In genomic region chr6:137612071-137612547, GRCm38 (mm10) we compare ENCODE assay signal across 11 mouse cellular contexts. TPM values are rescaled to one million over a fixed set of nuclear protein-coding genes. Genes with fewer than 3 reads are reported as not detected.
DNase-seq lines count a peak whose midpoint lies in the region; ATAC-seq and TF ChIP-seq lines count a peak whose summit lies in the region.
"Had no signal": no experiment of that assay in that cellular context is flagged by ENCODE, and none has a peak within 500 bp of the region (broad histone marks: within the 10 kb centered on the region; RNA-seq: fewer than 3 reads in every experiment).

No protein-coding gene starts in this region.

- no peak overlapping the region for H3K9ac ChIP-seq in liver, adult 2 months (ENCODE audit: low read depth, low read length)
- H3K9ac ChIP-seq in liver, embryonic 11.5 days (ENCODE audit: low read depth, low read length) = no peak overlapping the region
- no peak overlapping the region for H3K9ac ChIP-seq in intestine, postnatal 0 days (ENCODE audit: low read depth, low read length)
- no peak overlapping the region for H3K9ac ChIP-seq in stomach, embryonic 15.5 days
- H3K9ac ChIP-seq: embryonic facial prominence, embryonic 15.5 days; neural tube, embryonic 15.5 days had no signal

- H3K4me1 ChIP-seq in liver, adult 2 months (ENCODE audit: control insufficient read depth, insufficient read depth, low read length) = no peaks in the 10 kb centered on the region
- no peaks in the 10 kb centered on the region for H3K4me1 ChIP-seq in liver, embryonic 11.5 days (replicated peaks; ENCODE audit: control insufficient read depth, insufficient read depth, low read length)
- no peaks in the 10 kb centered on the region for H3K4me1 ChIP-seq in intestine, postnatal 0 days (replicated peaks; ENCODE audit: control insufficient read depth, insufficient read depth, low read length)
- 0 out of 2 replicates have a peak, but pooled peaks cover 9% of the 10 kb centered on the region for H3K4me1 ChIP-seq in stomach, embryonic 15.5 days
- peaks cover 9% of the 10 kb centered on the region for H3K4me1 ChIP-seq in embryonic facial prominence, embryonic 10.5 days
- H3K4me1 ChIP-seq: neural tube, embryonic 15.5 days had no signal

- H3K4me3 ChIP-seq in liver, adult 2 months (ENCODE audit: insufficient read depth, low read depth, low read length) = no peak overlapping the region
- no peak overlapping the region for H3K4me3 ChIP-seq in liver, embryonic 11.5 days (ENCODE audit: low read depth, low read length)
- no peak overlapping the region for H3K4me3 ChIP-seq in intestine, postnatal 0 days (ENCODE audit: low read depth, low read length)
- no peak overlapping the region for H3K4me3 ChIP-seq in stomach, embryonic 15.5 days (replicated peaks)
- no peak overlapping the region for H3K4me3 ChIP-seq in embryonic facial prominence, embryonic 10.5 days
- H3K4me3 ChIP-seq: embryonic facial prominence, embryonic 15.5 days; neural tube, embryonic 15.5 days had no signal

- TF ChIP-seq POLR2A in liver, adult 2 months (IDR thresholded peaks at IDR 0.05; ENCODE audit: extremely low read depth, insufficient read depth, low read length) = no peak

- TF ChIP-seq CTCF in liver, adult 2 months (IDR thresholded peaks at IDR 0.05; ENCODE audit: low read depth, low read length) = no peak
- no peak for TF ChIP-seq CTCF in intestine, postnatal 0 days (IDR thresholded peaks at IDR 0.05; ENCODE audit: low read depth)

- peak; percentile 62 for DNase-seq in adrenal gland, postnatal 10 days
- DNase-seq in adrenal gland, adult 2 months = no peak
- peak; percentile 45 for DNase-seq in liver, adult 2 months (ENCODE audit: extremely low read depth, low read depth, low spot score)
- no peak for DNase-seq in liver, embryonic 11.5 days (ENCODE audit: low spot score)
- no peak for DNase-seq in embryonic facial prominence, embryonic 10.5 days (ENCODE audit: low spot score)
- DNase-seq in gastrocnemius, adult 8-10 months (ENCODE audit: low spot score in 2 of 2) = no peak
- DNase-seq: gastrocnemius, postnatal 25 days had no signal

- no peak overlapping the region for H3K27ac ChIP-seq in liver, adult 2 months (replicated peaks; ENCODE audit: insufficient read depth, low read depth, low read length)
- no peak overlapping the region for H3K27ac ChIP-seq in liver, embryonic 11.5 days (ENCODE audit: low read depth, low read length)
- no peak overlapping the region for H3K27ac ChIP-seq in intestine, postnatal 0 days (ENCODE audit: low read depth, low read length)
- H3K27ac ChIP-seq in stomach, embryonic 15.5 days = peak overlapping the region; percentile 52; the same call in 1 of the 2 replicates
- no peak overlapping the region for H3K27ac ChIP-seq in embryonic facial prominence, embryonic 10.5 days (replicated peaks)
- H3K27ac ChIP-seq: embryonic facial prominence, embryonic 15.5 days; neural tube, embryonic 15.5 days had no signal

- H3K36me3 ChIP-seq in liver, adult 2 months (ENCODE audit: control insufficient read depth, insufficient read depth, low read length) = no peaks in the 10 kb centered on the region
- H3K36me3 ChIP-seq in liver, embryonic 11.5 days (ENCODE audit: control insufficient read depth, insufficient read depth, low read length) = no peaks in the 10 kb centered on the region
- no peaks in the 10 kb centered on the region for H3K36me3 ChIP-seq in intestine, postnatal 0 days (ENCODE audit: control insufficient read depth, insufficient read depth)
- H3K36me3 ChIP-seq in stomach, embryonic 15.5 days = 0 out of 2 replicates have a peak, but pooled peaks cover 4% of the 10 kb centered on the region
- no peaks in the 10 kb centered on the region for H3K36me3 ChIP-seq in embryonic facial prominence, embryonic 10.5 days (replicated peaks)
- H3K36me3 ChIP-seq: embryonic facial prominence, embryonic 15.5 days; neural tube, embryonic 15.5 days had no signal

- no peaks in the 10 kb centered on the region for H3K9me3 ChIP-seq in liver, embryonic 11.5 days (ENCODE audit: control insufficient read depth, low read length)
- no peaks in the 10 kb centered on the region for H3K9me3 ChIP-seq in intestine, postnatal 0 days (ENCODE audit: control insufficient read depth)
- no peaks in the 10 kb centered on the region for H3K9me3 ChIP-seq in stomach, embryonic 15.5 days
- no peaks in the 10 kb centered on the region for H3K9me3 ChIP-seq in embryonic facial prominence, embryonic 10.5 days
- H3K9me3 ChIP-seq: embryonic facial prominence, embryonic 15.5 days; neural tube, embryonic 15.5 days had no signal

- 16% methylated on average over 2 of the region's 2 CpGs for WGBS in liver, adult 2 months
- WGBS in liver, embryonic 11.5 days = 71% methylated on average over 2 of the region's 2 CpGs
- 39% methylated on average over 2 of the region's 2 CpGs for WGBS in intestine, postnatal 0 days
- 48% methylated on average over 2 of the region's 2 CpGs for WGBS in stomach, embryonic 15.5 days
- WGBS in embryonic facial prominence, embryonic 10.5 days = 85% methylated on average over 2 of the region's 2 CpGs

- ATAC-seq in liver, embryonic 11.5 days (replicated peaks; ENCODE audit: low FRiP score) = no peak
- peak; percentile 82 for ATAC-seq in intestine, postnatal 0 days
- peak; percentile 90 for ATAC-seq in stomach, embryonic 15.5 days (ENCODE audit: insufficient read depth, low FRiP score, low read depth)

- H3K4me2 ChIP-seq in liver, embryonic 11.5 days = no peak overlapping the region
- no peak overlapping the region for H3K4me2 ChIP-seq in intestine, postnatal 0 days (replicated peaks; ENCODE audit: low read depth)
- no peak overlapping the region for H3K4me2 ChIP-seq in stomach, embryonic 15.5 days
- H3K4me2 ChIP-seq: embryonic facial prominence, embryonic 15.5 days; neural tube, embryonic 15.5 days had no signal

- H3K79me2 ChIP-seq in liver, adult 2 months (ENCODE audit: control insufficient read depth, insufficient read depth, low read length) = no peaks in the 10 kb centered on the region

- H3K27me3 ChIP-seq in liver, adult 2 months (ENCODE audit: control insufficient read depth, insufficient read depth, low read length) = no peaks in the 10 kb centered on the region
- H3K27me3 ChIP-seq in liver, embryonic 11.5 days (replicated peaks; ENCODE audit: control insufficient read depth, insufficient read depth, low read length) = no peaks in the 10 kb centered on the region
- H3K27me3 ChIP-seq in intestine, postnatal 0 days (replicated peaks; ENCODE audit: control insufficient read depth, insufficient read depth, low read length) = no peaks in the 10 kb centered on the region
- no peaks in the 10 kb centered on the region for H3K27me3 ChIP-seq in stomach, embryonic 15.5 days (replicated peaks)
- H3K27me3 ChIP-seq in embryonic facial prominence, embryonic 10.5 days (replicated peaks; ENCODE audit: low read depth, poor library complexity, severe bottlenecking) = no peaks in the 10 kb centered on the region
- H3K27me3 ChIP-seq: embryonic facial prominence, embryonic 15.5 days; neural tube, embryonic 15.5 days had no signal

RNA-seq across cellular contexts. Expression of gene Eps8, which starts 42.6 kb away (rescaled TPM):
- 10 to 100 TPM; 23.3 to 26.0 TPM for total RNA-seq in adrenal gland, postnatal 10 days (2021)
- 10 to 100 TPM; 18.8 to 51.5 TPM for total RNA-seq in adrenal gland, adult 2 months (2021)
- polyA plus RNA-seq in adrenal gland, adult 2 months (2012; rRNA removed) = 10.6 and 22.1 TPM in 2 replicates
- 2.2 TPM in 2 replicates for total RNA-seq in liver, adult 2 months (2014; rRNA removed)
- polyA plus RNA-seq in liver, adult 2 months (2012; rRNA removed) = 0.67 and 0.89 TPM in 2 replicates
- 2.5 and 2.7 TPM in 2 replicates for polyA plus RNA-seq in liver, embryonic 11.5 days (2014; fragmentation: Nextera tagmentation; extraction: Ambion mirVana)
- 204 and 209 TPM in 2 replicates for polyA plus RNA-seq in intestine, postnatal 0 days (2015; fragmentation: Nextera tagmentation; extraction: Ambion mirVana)
- 42.3 and 45.5 TPM in 2 replicates for polyA plus RNA-seq in stomach, embryonic 15.5 days (2015; fragmentation: Nextera tagmentation; extraction: Ambion mirVana)
- 7.4 and 8.2 TPM in 2 replicates for polyA plus RNA-seq in embryonic facial prominence, embryonic 10.5 days (2016; fragmentation: Nextera tagmentation; extraction: Ambion mirVana)
- total RNA-seq in gastrocnemius, adult 8-10 months (2022) = 1 to 10 TPM; 2.4 to 3.9 (median 3.4) TPM

Comparison
In these comparisons a context has a peak if more than half of its experiments do, and no peak if none do; other contexts are left out.
1. DNase-seq: peak in adrenal gland, postnatal 10 days (single experiment) and liver, adult 2 months (single experiment); none in adrenal gland, adult 2 months (single experiment), liver, embryonic 11.5 days (single experiment), embryonic facial prominence, embryonic 10.5 days (single experiment) and gastrocnemius, adult 8-10 months (0 of 2).